Mouse (Mus musculus) CH12.LX (cell line): ENCODE results near the gene Hand2. TPM values are rescaled to one million over a fixed set of nuclear protein-coding genes. Genes with fewer than 3 reads are reported as not detected.

Experiments used
- DNase-seq: peaks from one replicate; pipeline ENCODE4 v3.0.0-alpha.2; 2013; ENCODE audit errors: extremely low read depth
- H3K27ac ChIP-seq: 2 replicates; pipeline ENCODE4 v1.5.1; 2012; ENCODE audit warnings: low read depth, mild to moderate bottlenecking, control low read depth, moderate library complexity; ENCODE audit not compliant: insufficient read depth
- H3K27me3 ChIP-seq: replicated peaks from 2 replicates; pipeline ENCODE3; 2012; ENCODE audit warnings: inconsistent platforms
- H3K36me3 ChIP-seq, 2 experiments: replicated peaks in 1 of 2; 2 replicates each; pipeline versions ENCODE3 to v1.6.1; 2012; ENCODE audit warnings: inconsistent platforms in 1 of 2, low read length in 1 of 2, mild to moderate bottlenecking in 1 of 2, mixed read lengths in 1 of 2, moderate library complexity in 1 of 2; ENCODE audit not compliant: control insufficient read depth in 1 of 2, insufficient read depth in 1 of 2
- H3K4me1 ChIP-seq, 2 experiments: 2 replicates each; pipeline ENCODE4 v1.6.1; 2012; ENCODE audit warnings: inconsistent platforms in 1 of 2, moderate library complexity in 1 of 2; ENCODE audit not compliant: insufficient read depth in 2 of 2, control insufficient read depth in 1 of 2
- H3K4me2 ChIP-seq: 2 replicates; pipeline ENCODE4 v1.6.1; 2012; ENCODE audit warnings: low read depth, mild to moderate bottlenecking, control low read depth; ENCODE audit not compliant: poor library complexity, insufficient read depth, severe bottlenecking
- H3K4me3 ChIP-seq, 3 experiments: fragments of 150-350 bp in 1 of 3; sonication (generic) in 1 of 3; replicated peaks in 1 of 3; 2 replicates each; pipeline versions ENCODE3 to v1.5.1; 2011 to 2012; ENCODE audit warnings: low read depth in 2 of 3, low read length in 2 of 3, mild to moderate bottlenecking in 2 of 3, moderate library complexity in 2 of 3, control low read depth in 1 of 3, improper control_type of control experiment in 1 of 3, inconsistent platforms in 1 of 3, mixed read lengths in 1 of 3; ENCODE audit not compliant: poor library complexity in 1 of 3
- H3K79me2 ChIP-seq: replicated peaks from 2 replicates; pipeline ENCODE4 v1.6.1; 2012; ENCODE audit warnings: mild to moderate bottlenecking, moderate library complexity; ENCODE audit not compliant: control insufficient read depth, poor library complexity, insufficient read depth, severe bottlenecking; ENCODE audit errors: extremely low read depth
- H3K9ac ChIP-seq: 2 replicates; pipeline ENCODE4 v1.6.1; 2012; ENCODE audit warnings: low read depth, mild to moderate bottlenecking, control low read depth, moderate library complexity; ENCODE audit not compliant: insufficient read depth
- H3K9me3 ChIP-seq: replicated peaks from 2 replicates; pipeline ENCODE3; 2012; ENCODE audit warnings: low read length, inconsistent platforms, mixed read lengths
- BHLHE40 ChIP-seq: IDR thresholded peaks from 2 replicates; pipeline ENCODE4 v1.6.1; 2011; ENCODE audit warnings: mild to moderate bottlenecking, low read depth, low read length, improper control_type of control experiment
- ELF1 ChIP-seq: IDR thresholded peaks from 2 replicates; pipeline ENCODE4 v1.6.1; 2014; ENCODE audit warnings: low read depth, mild to moderate bottlenecking, inconsistent platforms, low read length, improper control_type of control experiment
- EP300 ChIP-seq: IDR thresholded peaks from 2 replicates; pipeline ENCODE4 v1.6.1; 2011; ENCODE audit warnings: low read length, improper control_type of control experiment
- ETS1 ChIP-seq: conservative IDR thresholded peaks from 2 replicates; pipeline ENCODE4 v1.6.1; 2012; ENCODE audit warnings: low read depth, mild to moderate bottlenecking, inconsistent platforms, low read length, improper control_type of control experiment, moderate library complexity
- IRF4 ChIP-seq: IDR thresholded peaks from 2 replicates; pipeline ENCODE4 v1.6.1; 2014; ENCODE audit warnings: low read depth, mild to moderate bottlenecking, inconsistent platforms, low read length, improper control_type of control experiment
- JUND ChIP-seq: conservative IDR thresholded peaks from 2 replicates; pipeline ENCODE4 v1.6.1; 2011; ENCODE audit warnings: low read depth, low read length, improper control_type of control experiment
- NELFE ChIP-seq: IDR thresholded peaks from 2 replicates; pipeline ENCODE4 v1.6.1; 2011; ENCODE audit warnings: low read depth, low read length, improper control_type of control experiment
- RAD21 ChIP-seq: IDR thresholded peaks from 2 replicates; pipeline ENCODE4 v1.6.1; 2011; ENCODE audit warnings: low read depth, mild to moderate bottlenecking, low read length, improper control_type of control experiment, moderate library complexity
- SMC3 ChIP-seq: IDR thresholded peaks from 2 replicates; pipeline ENCODE4 v1.6.1; 2011; ENCODE audit warnings: low read depth, low read length, improper control_type of control experiment
- TCF12 ChIP-seq: IDR thresholded peaks from 2 replicates; pipeline ENCODE4 v1.6.1; 2014; ENCODE audit warnings: low read depth, mild to moderate bottlenecking, inconsistent platforms, low read length, improper control_type of control experiment
- UBTF ChIP-seq: IDR thresholded peaks from 2 replicates; pipeline ENCODE4 v1.6.1; 2012; ENCODE audit warnings: low read depth, mild to moderate bottlenecking, inconsistent platforms, low read length, improper control_type of control experiment, moderate library complexity
- USF2 ChIP-seq: conservative IDR thresholded peaks from 2 replicates; pipeline ENCODE4 v1.6.1; 2011; ENCODE audit warnings: low read depth, low read length, improper control_type of control experiment
- ZC3H11A ChIP-seq: IDR thresholded peaks from 2 replicates; pipeline ENCODE4 v1.6.1; 2012; ENCODE audit warnings: low read depth, mild to moderate bottlenecking, inconsistent platforms, low read length, improper control_type of control experiment
- ZKSCAN1 ChIP-seq: IDR thresholded peaks from 2 replicates; pipeline ENCODE4 v1.6.1; 2012; ENCODE audit warnings: low read depth, inconsistent platforms, low read length, improper control_type of control experiment, borderline replicate concordance
- ZMIZ1 ChIP-seq: IDR thresholded peaks from 2 replicates; pipeline ENCODE4 v1.6.1; 2012; ENCODE audit warnings: low read depth, mild to moderate bottlenecking, inconsistent platforms, low read length, improper control_type of control experiment
- ZNF384 ChIP-seq: IDR thresholded peaks from 2 replicates; pipeline ENCODE4 v1.6.1; 2012; ENCODE audit warnings: low read depth, low read length, improper control_type of control experiment, inconsistent platforms
- dilution Hi-C: fragments of 300-500 bp; cut with MboI; formaldehyde crosslinking; loops from 2 replicates; pipeline ENCODE4 v1.14.3; 2020; ENCODE audit warnings: low sequenced_read_pairs; ENCODE audit not compliant: extremely low pct_unique_long_range_greater_than_20kb, extremely low pct_ligation_motif_present
- in situ Hi-C: fragments of 300-500 bp; cut with MboI; formaldehyde crosslinking; loops from 3 replicates; pipeline ENCODE4 v1.14.3; 2019; ENCODE audit warnings: low sequenced_read_pairs, low pct_ligation_motif_present, low pct_unique_long_range_greater_than_20kb, mixed read lengths
- polyA plus RNA-seq: library from polyadenylated mRNA; unstranded; fragments of >175 nt; gene quantifications from 2 replicates; pipeline ENCODE4 v1.2.1, GENCODE M21; 2012; ENCODE audit warnings: low read depth; ENCODE audit not compliant: insufficient read length
- total RNA-seq, 2 experiments: library from RNA; depleted of rRNA; stranded (reverse); fragments of 300-350 nt in 1 of 2; fragments of >200 nt in 1 of 2; gene quantifications; 2 replicates each; pipeline ENCODE4 v1.2.3; 2012 to 2014

Hand2 gene
- total and polyA plus RNA-seq, 3 experiments, result not detected

DNA sequence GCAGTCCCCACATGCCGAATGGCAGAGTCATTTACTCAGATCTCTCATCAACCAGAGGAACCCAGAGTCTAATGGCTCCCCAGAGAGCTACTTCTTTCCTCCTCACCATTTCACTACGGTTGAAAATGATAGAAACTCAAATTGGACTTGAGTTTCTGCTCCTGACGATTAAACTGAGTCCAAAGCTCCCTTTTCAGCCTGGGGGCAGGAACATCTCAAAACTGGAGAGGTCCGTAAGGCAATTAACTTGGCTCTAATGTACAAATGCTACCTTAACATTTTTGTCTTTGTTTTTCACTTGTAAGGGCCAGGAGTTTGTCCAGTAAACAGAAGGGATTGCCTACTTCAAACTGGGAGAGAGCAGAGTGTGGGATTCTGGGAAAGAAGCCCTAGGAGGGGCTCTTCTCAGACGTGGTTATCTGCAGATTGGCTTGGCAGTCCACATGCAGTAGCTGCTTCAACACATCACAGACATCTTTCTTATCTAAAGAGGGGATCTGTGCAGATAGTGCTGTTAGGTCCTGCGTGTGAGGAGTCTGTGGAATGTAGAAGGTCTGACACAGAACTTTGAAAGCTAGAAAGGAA, 23.0 kb downstream of the Hand2 start:
- Histone ChIP-seq H3K79me2 (no peaks in the 10 kb centered on the region), H3K27me3 (no peaks in the 10 kb centered on the region), H3K4me1 (peaks cover 0 to 24% of the 10 kb centered on the region in 2 experiments; a peak in 2 of 4 replicates), H3K4me3 (no peak overlapping the region)
- in situ Hi-C loops (no loop called here), dilution Hi-C loops (no loop called here)
- peak; percentile 51 for DNase-seq
- TF ChIP-seq ZKSCAN1 (no peak), UBTF (no peak)
- TF ChIP-seq, all 38 proteins: peak for 0
- no peak overlapping the region for H3K9ac ChIP-seq
- no peaks in the 10 kb centered on the region for H3K9me3 ChIP-seq
- no peak overlapping the region for H3K27ac ChIP-seq
- no peaks in the 10 kb centered on the region for H3K36me3 ChIP-seq
- no peak overlapping the region for H3K4me2 ChIP-seq

- peak; percentile 40; the same call in 1 of the 2 replicates for TF ChIP-seq EP300
- no peak for TF ChIP-seq ZC3H11A
- peak; percentile 24; the same call in 1 of the 2 replicates for TF ChIP-seq ZNF384
- no peak for TF ChIP-seq SMC3
- 0 out of 2 replicates have a peak, but pooled peaks have one; percentile 18 for TF ChIP-seq IRF4
- TF ChIP-seq NELFE, result no peak
- TF ChIP-seq ZMIZ1, result no peak
- peak; percentile 5; the same call in 1 of the 2 replicates for TF ChIP-seq BHLHE40
- no peak for TF ChIP-seq RAD21
- no peak for TF ChIP-seq TCF12
- 0 out of 2 replicates have a peak, but pooled peaks have one; percentile 16 for TF ChIP-seq ETS1
- TF ChIP-seq JUND, result no peak
- TF ChIP-seq USF2, result no peak
- peak; percentile 75 for TF ChIP-seq ELF1
- Histone ChIP-seq H3K4me3 (peak overlapping the region in 1 of 3 experiments; percentile 32), H3K4me2 (peak overlapping the region; percentile 82), H3K36me3 (no peaks in the 10 kb centered on the region), H3K27me3 (no peaks in the 10 kb centered on the region), H3K9ac (no peak overlapping the region), H3K4me1 (peaks cover 0 to 24% of the 10 kb centered on the region in 2 experiments; a peak in 2 of 4 replicates), H3K9me3 (no peaks in the 10 kb centered on the region), H3K27ac (no peak overlapping the region), H3K79me2 (no peaks in the 10 kb centered on the region)
- peak; percentile 75 for DNase-seq
- in situ Hi-C loops, result no loop called here
- dilution Hi-C loops, result no loop called here
Observed at GRCm38 (mm10) chr8:57344956-57345870, 24.4 kb downstream of the Hand2 start.
